Mouse (Mus musculus) liver, embryonic 14.5 days (tissue): Measurements from ENCODE around the gene Lcn11.

ENCODE experiments used
- CTCF ChIP-seq: IDR thresholded peaks from 2 replicates; pipeline ENCODE4 v1.5.1; 2016; ENCODE audit warnings: antibody characterized with exemption, low read depth, control low read depth
- EP300 ChIP-seq: IDR thresholded peaks from 2 replicates; pipeline ENCODE4 v1.6.1; 2016; ENCODE audit warnings: antibody characterized with exemption, low read depth

- no peak for TF ChIP-seq CTCF
- no peak for TF ChIP-seq EP300
Measured at GRCm38 (mm10) chr2:25754201-25754600, 22.6 kb upstream of the Lcn11 start.
